Mouse (Mus musculus) heart, embryonic 10.5 days (tissue): Measurements from ENCODE around the gene Ces2b. TPM values are rescaled to one million over a fixed set of nuclear protein-coding genes. Genes with fewer than 3 reads are reported as not detected.

Experiments
- DNase-seq: peaks from one replicate; pipeline ENCODE4 v3.0.0-alpha.2; 2017; ENCODE audit warnings: low spot score
- H3K27ac ChIP-seq: fragments of 300-500 bp; sonication (generic); 2 replicates; pipeline ENCODE4 v1.5.1; 2016; ENCODE audit warnings: mild to moderate bottlenecking
- H3K27me3 ChIP-seq: fragments of 300-500 bp; sonication (generic); 2 replicates; pipeline ENCODE4 v1.6.1; 2016; ENCODE audit warnings: mild to moderate bottlenecking; ENCODE audit not compliant: poor library complexity, insufficient read depth, severe bottlenecking
- H3K36me3 ChIP-seq: fragments of 300-500 bp; sonication (generic); 2 replicates; pipeline ENCODE4 v1.6.1; 2016; ENCODE audit warnings: mild to moderate bottlenecking, moderate library complexity
- H3K4me1 ChIP-seq: fragments of 300-500 bp; sonication (generic); 2 replicates; pipeline ENCODE4 v1.6.1; 2016; ENCODE audit warnings: mild to moderate bottlenecking
- H3K4me3 ChIP-seq: fragments of 300-500 bp; sonication (generic); 2 replicates; pipeline ENCODE4 v1.5.1; 2016; ENCODE audit warnings: mild to moderate bottlenecking, moderate library complexity
- H3K9me3 ChIP-seq: fragments of 300-500 bp; sonication (generic); 2 replicates; pipeline ENCODE4 v1.6.1; 2016; ENCODE audit warnings: mild to moderate bottlenecking, moderate library complexity
- WGBS: fragments of 180-500 bp; shearing (Covaris S2); methylation state at CpG from one replicate; pipeline ENCODE4 v1.1.7; 2016; 5-methylcytosine and 5-hydroxymethylcytosine counted together
- polyA plus RNA-seq: library from polyadenylated mRNA; unstranded; fragments of >200 nt; fragmentation: Nextera tagmentation; extraction: Ambion mirVana; gene quantifications from 2 replicates; pipeline ENCODE4 v1.2.1, GENCODE M21; 2016

Ces2b gene
- polyA plus RNA-seq, result not detected in 2 replicates

DNA sequence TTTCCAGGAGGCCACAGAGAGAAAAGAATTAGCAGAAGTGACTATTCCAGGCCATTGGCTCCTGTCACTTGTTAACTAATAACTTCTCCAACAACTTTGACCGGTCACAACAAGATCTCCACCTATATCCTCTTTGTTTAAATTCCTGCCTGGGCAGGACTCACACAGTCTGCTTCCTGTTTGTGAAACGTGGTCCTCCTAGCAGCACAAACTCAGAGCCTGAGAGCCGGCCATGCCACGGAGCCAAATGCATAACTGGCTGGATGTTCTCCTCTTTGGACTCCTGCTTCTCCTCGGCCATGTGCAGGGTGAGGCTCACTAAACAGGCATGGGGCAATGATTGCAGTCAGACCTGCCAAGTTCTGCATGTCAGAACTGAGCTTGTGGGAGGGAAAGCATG, at the start of gene Ces2b:
Gene Ces2b (plus strand): TSS at position 133 of the 400 bp plus-strand sequence.
- Histone ChIP-seq H3K4me3 (no peak within 1 kb of the TSS), H3K9me3 (no peaks in the 10 kb centered on the region), H3K4me1 (no peaks in the 10 kb centered on the region), H3K36me3 (no peaks in the 10 kb centered on the region), H3K27ac (no peak within 1 kb of the TSS), H3K27me3 (no peaks in the 10 kb centered on the region)
- 59% methylated on average over 5 of the region's 5 CpGs for WGBS
- DNase-seq, result no peak

DNA sequence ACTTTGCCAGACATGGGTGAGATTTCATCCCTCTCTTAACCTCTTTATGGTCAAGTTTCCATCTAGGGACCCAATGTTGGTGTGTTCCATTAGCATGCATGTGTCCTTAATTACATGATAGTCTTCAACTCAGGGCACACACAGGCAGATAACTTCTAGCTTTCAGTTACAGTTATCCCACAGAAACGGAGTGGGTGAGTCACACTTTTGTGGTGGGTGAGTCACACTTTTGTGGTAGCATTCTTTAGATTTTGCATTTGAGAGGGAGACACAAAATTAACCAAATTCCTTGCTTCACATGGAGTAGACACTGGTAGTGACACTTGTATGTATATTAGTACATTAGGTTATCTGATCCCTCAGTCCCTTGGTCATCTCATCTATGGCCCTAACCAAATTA, 44.3 kb upstream of the Ces2b start:
- H3K36me3 ChIP-seq, result no peaks in the 10 kb centered on the region
- no peaks in the 10 kb centered on the region for H3K4me1 ChIP-seq
- H3K27me3 ChIP-seq, result no peaks in the 10 kb centered on the region
- H3K9me3 ChIP-seq, result no peaks in the 10 kb centered on the region
- no peak overlapping the region for H3K4me3 ChIP-seq
- DNase-seq, result no peak
- 70% methylated on average over 1 of the region's 1 CpGs for WGBS
- H3K27ac ChIP-seq, result no peak overlapping the region

DNA sequence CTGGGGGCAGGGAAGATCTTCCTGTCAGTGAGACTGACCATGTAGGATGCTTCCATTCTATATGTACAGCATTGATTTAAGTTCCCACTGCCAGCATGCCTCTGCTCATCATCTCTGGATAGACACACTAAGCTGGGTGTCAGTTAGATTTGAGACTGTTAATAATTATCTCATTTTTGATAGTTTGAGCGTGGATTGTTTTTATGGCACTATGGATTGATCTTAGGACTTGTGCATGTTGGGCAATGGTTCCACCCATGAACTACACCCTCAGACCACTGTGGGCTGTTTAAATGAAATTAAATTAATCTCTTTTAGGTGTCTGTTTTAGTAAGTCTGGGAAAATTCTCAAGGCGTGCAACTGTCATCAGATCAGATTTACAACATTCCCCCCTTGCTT, 42.4 kb upstream of the Ces2b start:
- H3K36me3 ChIP-seq, result no peaks in the 10 kb centered on the region
- no peak overlapping the region for H3K4me3 ChIP-seq
- no peak for DNase-seq
- WGBS, result 72% methylated on average over 2 of the region's 2 CpGs
- no peaks in the 10 kb centered on the region for H3K4me1 ChIP-seq
- H3K27ac ChIP-seq, result no peak overlapping the region
- H3K27me3 ChIP-seq, result no peaks in the 10 kb centered on the region
- H3K9me3 ChIP-seq, result no peaks in the 10 kb centered on the region

DNA sequence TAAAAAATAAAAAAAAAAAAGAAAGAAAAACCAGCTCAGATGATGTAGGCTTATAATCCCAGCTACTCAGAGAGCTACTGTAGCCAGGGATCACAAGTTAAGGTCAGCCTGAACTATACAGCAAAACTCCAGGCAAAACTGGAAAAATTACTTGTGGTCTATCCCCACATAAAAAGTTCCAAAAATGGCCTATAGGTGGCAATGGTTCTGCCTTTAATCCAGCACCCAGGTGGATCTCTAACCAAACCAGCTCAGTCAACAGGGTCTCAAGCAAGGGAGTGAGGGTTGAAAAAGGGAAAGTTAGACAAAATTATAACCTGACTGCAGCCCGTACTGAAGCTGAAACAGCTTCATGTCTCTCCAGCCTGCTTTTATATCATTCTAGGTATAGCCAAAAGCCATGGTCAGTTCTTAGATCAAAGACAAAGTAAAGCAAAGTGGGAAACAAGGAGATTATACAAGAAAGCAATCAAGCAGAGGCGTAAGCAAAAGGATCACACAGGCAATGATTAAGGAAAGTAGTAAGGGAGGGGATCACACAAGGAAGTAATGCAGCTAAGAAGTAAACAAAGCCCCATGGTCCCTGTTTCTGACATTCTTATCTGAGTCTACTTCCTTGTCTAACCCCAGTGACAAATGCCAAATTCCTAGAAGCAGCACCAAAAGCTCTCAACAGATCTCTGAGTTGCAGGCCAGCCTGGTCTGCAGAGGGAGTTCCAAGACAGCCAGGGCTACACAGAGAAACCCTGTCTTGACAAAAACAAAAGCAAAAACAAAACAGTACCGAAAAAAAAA, 41.3 kb upstream of the Ces2b start:
- 48% methylated on average over 3 of the region's 3 CpGs for WGBS
- Histone ChIP-seq H3K36me3 (no peaks in the 10 kb centered on the region), H3K4me3 (no peak overlapping the region), H3K9me3 (no peaks in the 10 kb centered on the region), H3K4me1 (no peaks in the 10 kb centered on the region), H3K27me3 (no peaks in the 10 kb centered on the region), H3K27ac (no peak overlapping the region)
- DNase-seq, result no peak

DNA sequence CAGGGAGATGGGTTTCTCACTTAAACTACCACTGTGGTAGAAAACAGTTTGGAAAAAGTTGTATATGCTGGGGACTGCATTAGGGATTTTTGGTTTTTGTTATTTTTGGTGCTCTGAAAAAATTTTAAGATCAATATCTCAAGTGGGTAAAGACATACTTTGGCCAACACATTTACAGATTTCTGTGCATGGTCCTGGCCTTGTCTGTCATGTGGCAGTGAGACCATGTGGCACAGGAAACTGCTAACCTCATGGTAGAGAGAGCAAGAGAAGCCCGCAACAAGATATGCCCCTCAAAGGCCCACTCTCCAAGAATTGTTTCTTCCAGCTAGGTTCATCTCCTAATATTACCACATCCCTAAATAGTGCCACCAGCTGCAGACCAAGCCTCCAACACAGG, 32.0 kb upstream of the Ces2b start:
- no peak for DNase-seq
- 84% methylated on average over 1 of the region's 1 CpGs for WGBS
- H3K4me1 ChIP-seq, result no peaks in the 10 kb centered on the region

DNA sequence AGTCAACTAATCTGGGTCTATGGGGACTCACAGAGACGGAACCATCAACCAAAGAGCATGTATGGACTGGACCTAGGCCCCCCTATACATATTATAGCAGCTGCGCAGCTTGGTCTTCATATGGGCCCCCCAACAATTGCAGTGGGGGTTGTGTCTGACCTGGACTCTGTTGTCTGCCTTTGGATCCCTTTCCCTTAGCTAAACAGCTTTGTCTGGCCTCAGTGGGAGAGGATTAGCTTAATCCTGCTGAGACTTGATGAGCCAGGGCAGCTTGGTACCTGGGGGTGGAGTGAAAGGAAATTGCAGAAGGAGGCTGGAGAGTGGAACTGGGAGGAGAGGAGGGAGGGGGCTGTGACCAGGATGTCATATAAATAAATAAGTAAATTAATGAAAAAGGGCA, 25.2 kb upstream of the Ces2b start:
- no peaks in the 10 kb centered on the region for H3K27me3 ChIP-seq
- 27% methylated on average over 2 of the region's 2 CpGs for WGBS
- H3K4me1 ChIP-seq, result no peaks in the 10 kb centered on the region
- no peaks in the 10 kb centered on the region for H3K36me3 ChIP-seq
- H3K9me3 ChIP-seq, result no peaks in the 10 kb centered on the region
- no peak for DNase-seq
- H3K4me3 ChIP-seq, result no peak overlapping the region
- no peak overlapping the region for H3K27ac ChIP-seq

More for the DNA sequence above, 32.0 kb upstream of the Ces2b start:
- Histone ChIP-seq H3K27me3 (no peaks in the 10 kb centered on the region), H3K9me3 (no peaks in the 10 kb centered on the region), H3K36me3 (no peaks in the 10 kb centered on the region), H3K27ac (no peak overlapping the region), H3K4me3 (no peak overlapping the region)

DNA sequence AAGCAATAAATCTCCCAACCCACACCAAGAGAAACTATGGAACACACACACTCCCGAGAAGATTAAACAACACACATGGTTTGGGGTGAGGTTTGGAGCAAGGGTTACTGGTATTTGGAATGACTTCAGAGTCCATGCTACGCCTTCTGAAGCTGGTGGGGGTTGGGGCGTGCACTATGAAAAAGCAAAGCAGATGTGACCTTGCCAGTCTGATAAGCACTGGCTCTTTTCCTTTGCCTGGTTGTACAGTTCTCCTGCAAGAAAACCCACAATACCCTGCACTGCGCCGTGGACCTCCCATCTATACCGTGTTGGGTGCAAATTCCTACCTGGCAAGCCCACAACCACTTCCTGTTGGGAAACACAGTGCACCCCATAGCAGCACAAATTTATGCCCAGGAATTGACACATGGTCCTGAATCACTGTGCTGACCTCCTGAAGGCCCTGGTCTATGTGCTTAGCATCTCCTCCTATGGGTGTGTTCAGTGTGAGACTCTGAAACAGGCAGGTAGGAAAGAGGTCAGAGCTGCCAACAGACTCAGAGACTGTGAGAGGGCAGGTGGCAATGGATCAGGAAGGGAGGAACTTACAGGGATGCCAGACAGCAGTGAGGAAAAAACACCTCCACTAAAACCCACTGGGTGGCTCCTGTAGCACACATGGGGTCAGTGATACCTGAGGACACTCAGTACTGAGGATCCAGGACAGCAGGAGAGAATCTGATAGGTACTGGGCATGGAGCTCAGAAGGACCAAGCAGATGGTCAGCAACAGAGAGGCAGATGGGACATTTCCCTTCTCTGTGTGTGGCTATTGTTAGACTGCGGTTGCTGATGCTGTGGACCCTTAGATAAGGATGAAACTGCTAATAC, 22.6 kb upstream of the Ces2b start:
- Histone ChIP-seq H3K9me3 (no peaks in the 10 kb centered on the region), H3K4me1 (no peaks in the 10 kb centered on the region), H3K27me3 (no peaks in the 10 kb centered on the region), H3K4me3 (no peak overlapping the region), H3K27ac (no peak overlapping the region), H3K36me3 (no peaks in the 10 kb centered on the region)
- WGBS, result 81% methylated on average over 7 of the region's 7 CpGs
- no peak for DNase-seq

DNA sequence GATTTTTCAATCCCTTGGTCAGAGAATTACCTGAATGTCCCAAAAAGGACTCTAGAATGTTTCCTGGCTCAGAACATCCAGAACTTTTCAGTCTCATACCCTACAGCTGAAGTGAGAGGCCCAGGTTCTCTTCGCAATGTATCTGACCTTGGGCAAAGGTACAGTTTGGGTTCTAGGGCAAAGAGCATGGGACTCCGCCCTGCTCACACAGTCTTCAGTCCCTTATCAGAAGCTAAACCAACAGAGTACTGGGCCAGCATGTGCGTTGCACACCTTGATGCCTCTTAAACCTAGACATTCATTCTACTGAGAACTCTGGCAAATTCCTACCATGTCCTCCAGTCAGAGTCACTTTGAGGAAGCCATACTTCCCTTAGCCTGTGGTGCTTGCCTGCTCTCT, 21.9 kb upstream of the Ces2b start:
- no peak overlapping the region for H3K4me3 ChIP-seq
- no peaks in the 10 kb centered on the region for H3K4me1 ChIP-seq
- no peaks in the 10 kb centered on the region for H3K9me3 ChIP-seq
- H3K27me3 ChIP-seq, result no peaks in the 10 kb centered on the region
- WGBS, result 86% methylated on average over 3 of the region's 3 CpGs
- H3K36me3 ChIP-seq, result no peaks in the 10 kb centered on the region
- no peak overlapping the region for H3K27ac ChIP-seq
- DNase-seq, result no peak

DNA sequence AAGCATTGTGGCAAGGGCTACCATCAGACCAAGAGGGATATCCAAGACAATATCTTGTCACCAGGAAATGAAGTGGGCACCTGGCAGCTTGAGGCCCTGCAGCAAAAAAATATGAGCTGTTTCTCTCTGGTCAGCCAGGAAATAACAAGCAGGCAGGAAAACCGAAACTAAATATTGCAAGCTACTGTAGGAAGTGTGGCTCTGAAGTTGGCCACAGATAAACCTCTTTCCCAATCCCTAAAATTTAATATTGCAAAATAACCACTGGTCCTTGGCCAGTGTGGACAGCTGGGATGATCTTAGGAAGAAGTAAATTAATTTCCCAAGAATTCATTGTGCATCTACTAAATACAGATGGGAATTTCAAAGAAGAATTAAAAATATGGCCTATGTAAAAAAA, 4.5 kb upstream of the Ces2b start:
- no peak for DNase-seq
- Histone ChIP-seq H3K27me3 (no peaks in the 10 kb centered on the region), H3K4me1 (no peaks in the 10 kb centered on the region), H3K9me3 (no peaks in the 10 kb centered on the region), H3K27ac (no peak overlapping the region), H3K36me3 (no peaks in the 10 kb centered on the region), H3K4me3 (no peak overlapping the region)
- WGBS, result 70% methylated on average over 1 of the region's 1 CpGs

DNA sequence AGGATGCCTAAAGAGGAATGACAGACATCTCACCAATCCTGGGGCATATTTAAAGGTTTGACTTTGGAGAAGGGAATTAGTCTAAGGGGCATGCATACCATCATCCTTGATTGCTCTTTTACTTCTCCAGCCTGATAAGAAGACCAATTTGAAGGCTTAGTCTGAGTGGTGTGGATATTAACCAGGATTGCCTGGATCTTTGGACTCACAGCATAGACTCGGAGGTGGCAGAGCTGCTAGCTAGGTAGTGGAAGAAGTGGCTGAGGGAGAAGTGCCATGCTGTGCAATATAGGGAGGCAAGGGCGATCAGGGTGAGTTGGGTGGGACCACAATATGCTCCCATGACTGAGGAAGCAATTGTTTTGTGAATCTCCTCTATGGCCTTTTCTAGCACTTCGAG, 3.2 kb upstream of the Ces2b start:
- WGBS, result 64% methylated on average over 3 of the region's 3 CpGs
- Histone ChIP-seq H3K27ac (no peak overlapping the region), H3K4me3 (no peak overlapping the region), H3K9me3 (no peaks in the 10 kb centered on the region), H3K4me1 (no peaks in the 10 kb centered on the region), H3K27me3 (no peaks in the 10 kb centered on the region), H3K36me3 (no peaks in the 10 kb centered on the region)
- no peak for DNase-seq

DNA sequence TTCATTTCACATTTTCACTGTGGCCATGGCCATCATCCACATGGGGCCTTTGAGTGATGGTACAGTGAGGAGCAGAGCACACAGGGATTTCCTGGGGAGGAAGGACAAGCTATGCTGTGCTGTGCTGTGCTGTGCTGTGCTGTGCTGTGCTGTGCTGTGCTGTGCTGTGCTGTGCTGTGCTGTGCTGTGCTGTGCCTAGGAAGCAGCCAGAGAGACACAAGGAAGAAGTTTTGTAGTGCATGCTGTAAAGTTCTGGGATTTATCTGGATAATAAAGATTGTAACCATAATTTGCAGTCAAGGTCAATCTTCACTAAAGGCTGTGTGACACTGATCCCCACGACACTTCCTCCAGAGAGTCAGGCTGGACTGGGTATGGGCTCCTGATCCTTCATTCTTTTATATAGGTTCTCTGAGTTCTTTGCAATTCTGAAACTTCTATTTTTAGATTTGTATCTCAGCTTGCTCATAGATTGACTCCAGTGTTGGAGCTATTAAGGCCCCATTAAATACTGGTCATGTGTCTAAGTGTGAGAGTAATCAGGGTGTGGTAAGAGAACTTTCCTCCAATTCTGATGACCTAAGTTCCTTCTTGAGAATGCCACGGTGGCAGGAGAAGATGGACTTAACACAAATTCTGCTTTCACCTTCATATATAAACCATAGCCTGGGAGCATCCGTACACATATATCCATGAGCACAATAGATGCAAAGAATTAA, 10.1 kb downstream of the Ces2b start:
- Histone ChIP-seq H3K4me3 (no peak overlapping the region), H3K4me1 (no peaks in the 10 kb centered on the region), H3K36me3 (no peaks in the 10 kb centered on the region), H3K9me3 (no peaks in the 10 kb centered on the region), H3K27ac (no peak overlapping the region), H3K27me3 (no peaks in the 10 kb centered on the region)
- WGBS, result 83% methylated on average over 3 of the region's 3 CpGs
- DNase-seq, result no peak

DNA sequence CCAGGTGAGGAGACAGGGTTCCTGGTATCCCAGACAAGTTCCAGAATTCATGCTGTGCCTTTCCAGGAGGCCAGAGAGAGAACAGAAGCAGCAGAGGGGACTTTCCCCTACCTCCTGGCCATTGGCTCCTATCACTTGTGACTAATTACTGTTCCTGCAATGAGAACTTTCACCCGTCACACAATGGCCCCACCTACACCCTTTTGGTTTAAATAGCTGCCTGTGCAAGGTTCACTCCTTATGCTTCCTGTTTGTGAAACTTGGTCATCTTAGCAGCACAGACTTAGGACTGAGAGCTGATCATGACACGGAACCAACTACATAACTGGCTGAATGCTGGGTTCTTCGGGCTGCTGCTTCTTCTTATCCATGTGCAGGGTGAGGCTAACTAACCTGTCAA, 15.5 kb downstream of the Ces2b start, which contains the start of gene Ces2c:
Gene Ces2c (plus strand): TSS at position 238 of the 400 bp plus-strand sequence.
- WGBS, result 77% methylated on average over 3 of the region's 3 CpGs
- H3K4me3 ChIP-seq, result no peak within 1 kb of the TSS
- no peaks in the 10 kb centered on the region for H3K4me1 ChIP-seq
- no peak within 1 kb of the TSS for H3K27ac ChIP-seq
- H3K27me3 ChIP-seq, result no peaks in the 10 kb centered on the region
- no peaks in the 10 kb centered on the region for H3K36me3 ChIP-seq
- no peak for DNase-seq
- no peaks in the 10 kb centered on the region for H3K9me3 ChIP-seq
